27 mouse cellular contexts compared by ENCODE assay signal in the genomic region with DNA sequence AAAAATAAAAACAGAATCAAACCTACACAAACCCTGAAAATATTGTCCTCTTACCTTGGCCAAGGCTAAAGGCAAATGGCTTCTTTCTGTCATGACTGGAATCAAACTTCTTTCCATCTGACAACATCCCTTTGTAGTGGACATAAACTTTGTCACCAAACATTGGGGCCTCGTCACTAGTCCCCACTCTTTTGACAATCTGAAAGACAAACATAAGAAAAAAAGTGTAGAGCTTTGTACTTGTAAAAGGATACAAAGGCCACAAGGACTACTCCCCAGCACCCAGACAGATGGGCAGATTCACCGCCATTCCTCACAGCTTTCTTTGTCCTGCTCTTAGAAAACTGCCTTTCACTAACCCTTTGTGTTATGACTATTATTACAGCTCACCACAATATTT.
DNase-seq lines count a peak whose midpoint lies in the region; ATAC-seq and TF ChIP-seq lines count a peak whose summit lies in the region.
"Had no signal": no experiment of that assay in that cellular context is flagged by ENCODE, and none has a peak within 500 bp of the region (broad histone marks: within the 10 kb centered on the region; RNA-seq: fewer than 3 reads in every experiment).

No protein-coding gene starts in this region.

- peaks cover 5% of the 10 kb centered on the region; the same call in 1 of the 2 replicates for H3K4me1 ChIP-seq in embryonic facial prominence, embryonic 13.5 days
- peaks cover 11% of the 10 kb centered on the region; the same call in 1 of the 2 replicates for H3K4me1 ChIP-seq in embryonic facial prominence, embryonic 10.5 days
- no peaks in the 10 kb centered on the region; the same call in 1 of the 2 replicates for H3K4me1 ChIP-seq in embryonic facial prominence, embryonic 14.5 days (ENCODE audit: control insufficient read depth, insufficient read depth, low read length)
- H3K4me1 ChIP-seq in liver, embryonic 13.5 days (replicated peaks) = peaks cover 43% of the 10 kb centered on the region
- H3K4me1 ChIP-seq in liver, embryonic 16.5 days (ENCODE audit: control insufficient read depth, low read depth, low read length) = peaks cover 13% of the 10 kb centered on the region
- no peaks in the 10 kb centered on the region for H3K4me1 ChIP-seq in intestine, postnatal 0 days (replicated peaks; ENCODE audit: control insufficient read depth, insufficient read depth, low read length)
- H3K4me1 ChIP-seq: forebrain, embryonic 13.5 days had no signal

- no peak overlapping the region for H3K9ac ChIP-seq in embryonic facial prominence, embryonic 13.5 days
- H3K9ac ChIP-seq in embryonic facial prominence, embryonic 14.5 days (ENCODE audit: low read depth, low read length) = no peak overlapping the region
- no peak overlapping the region for H3K9ac ChIP-seq in liver, embryonic 13.5 days
- H3K9ac ChIP-seq in liver, embryonic 16.5 days (ENCODE audit: low read depth, low read length) = no peak overlapping the region
- H3K9ac ChIP-seq in intestine, postnatal 0 days (ENCODE audit: low read depth, low read length) = no peak overlapping the region
- H3K9ac ChIP-seq: forebrain, embryonic 13.5 days; heart, embryonic 13.5 days; hindbrain, embryonic 14.5 days had no signal

- H3K4me3 ChIP-seq in embryonic facial prominence, embryonic 13.5 days = no peak overlapping the region
- H3K4me3 ChIP-seq in embryonic facial prominence, embryonic 10.5 days = no peak overlapping the region
- H3K4me3 ChIP-seq in embryonic facial prominence, embryonic 14.5 days (ENCODE audit: low read depth, low read length) = no peak overlapping the region
- no peak overlapping the region for H3K4me3 ChIP-seq in liver, embryonic 13.5 days (replicated peaks)
- no peak overlapping the region for H3K4me3 ChIP-seq in liver, embryonic 16.5 days (ENCODE audit: low read depth, low read length)
- no peak overlapping the region for H3K4me3 ChIP-seq in intestine, postnatal 0 days (ENCODE audit: low read depth, low read length)
- H3K4me3 ChIP-seq: forebrain, embryonic 10.5 days; forebrain, embryonic 13.5 days; heart, adult 2 months; heart, embryonic 10.5 days; heart, embryonic 13.5 days had no signal

- no peak overlapping the region for H3K4me2 ChIP-seq in embryonic facial prominence, embryonic 13.5 days
- no peak overlapping the region for H3K4me2 ChIP-seq in embryonic facial prominence, embryonic 14.5 days (ENCODE audit: low read depth, low read length)
- no peak overlapping the region; the same call in 1 of the 2 replicates for H3K4me2 ChIP-seq in liver, embryonic 13.5 days
- peak overlapping the region; percentile 29; the same call in 1 of the 2 replicates for H3K4me2 ChIP-seq in liver, embryonic 16.5 days (ENCODE audit: low read depth, low read length)
- no peak overlapping the region for H3K4me2 ChIP-seq in intestine, postnatal 0 days (replicated peaks; ENCODE audit: low read depth)
- H3K4me2 ChIP-seq: forebrain, embryonic 13.5 days; heart, embryonic 13.5 days; hindbrain, embryonic 14.5 days had no signal

- H3K9me3 ChIP-seq in embryonic facial prominence, embryonic 13.5 days = no peaks in the 10 kb centered on the region
- H3K9me3 ChIP-seq in embryonic facial prominence, embryonic 10.5 days = no peaks in the 10 kb centered on the region
- no peaks in the 10 kb centered on the region for H3K9me3 ChIP-seq in embryonic facial prominence, embryonic 14.5 days (ENCODE audit: control insufficient read depth, low read length)
- no peaks in the 10 kb centered on the region for H3K9me3 ChIP-seq in liver, embryonic 13.5 days (replicated peaks)
- H3K9me3 ChIP-seq in liver, embryonic 16.5 days (replicated peaks; ENCODE audit: control insufficient read depth, low read length) = no peaks in the 10 kb centered on the region
- no peaks in the 10 kb centered on the region for H3K9me3 ChIP-seq in intestine, postnatal 0 days (ENCODE audit: control insufficient read depth)
- H3K9me3 ChIP-seq: forebrain, embryonic 10.5 days; forebrain, embryonic 13.5 days; heart, embryonic 10.5 days; heart, embryonic 13.5 days had no signal

- peaks cover 18% of the 10 kb centered on the region for H3K36me3 ChIP-seq in embryonic facial prominence, embryonic 13.5 days
- peaks cover 54% of the 10 kb centered on the region for H3K36me3 ChIP-seq in embryonic facial prominence, embryonic 10.5 days (replicated peaks)
- 0 out of 2 replicates have a peak, but pooled peaks cover 3% of the 10 kb centered on the region for H3K36me3 ChIP-seq in embryonic facial prominence, embryonic 14.5 days (ENCODE audit: control insufficient read depth, insufficient read depth, low read length)
- H3K36me3 ChIP-seq in liver, embryonic 13.5 days = peaks cover 13% of the 10 kb centered on the region; the same call in 1 of the 2 replicates
- no peaks in the 10 kb centered on the region for H3K36me3 ChIP-seq in liver, embryonic 16.5 days (ENCODE audit: control insufficient read depth, insufficient read depth)
- H3K36me3 ChIP-seq in intestine, postnatal 0 days (ENCODE audit: control insufficient read depth, insufficient read depth) = peaks cover 34% of the 10 kb centered on the region; the same call in 1 of the 2 replicates

- H3K27ac ChIP-seq in embryonic facial prominence, embryonic 13.5 days = 0 out of 2 replicates have a peak overlapping the region, but pooled peaks have one; percentile 2
- no peak overlapping the region for H3K27ac ChIP-seq in embryonic facial prominence, embryonic 10.5 days (replicated peaks)
- peak overlapping the region; percentile 46; the same call in 1 of the 2 replicates for H3K27ac ChIP-seq in embryonic facial prominence, embryonic 14.5 days (replicated peaks; ENCODE audit: low read depth, low read length)
- H3K27ac ChIP-seq in liver, embryonic 13.5 days = peak overlapping the region; percentile 26; the same call in 1 of the 2 replicates
- H3K27ac ChIP-seq in liver, embryonic 16.5 days (ENCODE audit: low read length) = peak overlapping the region; percentile 83
- H3K27ac ChIP-seq in intestine, postnatal 0 days (ENCODE audit: low read depth, low read length) = no peak overlapping the region
- H3K27ac ChIP-seq: forebrain, embryonic 10.5 days; forebrain, embryonic 13.5 days; heart, adult 2 months; heart, embryonic 10.5 days; heart, embryonic 13.5 days; hindbrain, embryonic 14.5 days; hindbrain, postnatal 0 days had no signal

- no peak for ATAC-seq in embryonic facial prominence, embryonic 13.5 days (ENCODE audit: insufficient number of reproducible peaks, insufficient read depth, low FRiP score, low TSS enrichment, low read depth)
- ATAC-seq in embryonic facial prominence, embryonic 14.5 days (ENCODE audit: low read depth) = no peak
- ATAC-seq in liver, embryonic 13.5 days (ENCODE audit: low read depth) = no peak
- ATAC-seq in liver, embryonic 16.5 days (ENCODE audit: low read depth) = peak; percentile 62
- ATAC-seq in intestine, postnatal 0 days = no peak
- no peak for ATAC-seq in erythroblast, adult 5-6 weeks (replicated peaks; ENCODE audit: low FRiP score, poor library complexity, severe bottlenecking)
- ATAC-seq: activated CD4-positive, CD25-positive, alpha-beta regulatory T cell, adult 4 months; forebrain, embryonic 13.5 days; forebrain, embryonic 16.5 days; hindbrain, postnatal 0 days had no signal

- H3K27me3 ChIP-seq in embryonic facial prominence, embryonic 13.5 days = no peaks in the 10 kb centered on the region
- no peaks in the 10 kb centered on the region for H3K27me3 ChIP-seq in embryonic facial prominence, embryonic 10.5 days (replicated peaks; ENCODE audit: low read depth, poor library complexity, severe bottlenecking)
- H3K27me3 ChIP-seq in embryonic facial prominence, embryonic 14.5 days (replicated peaks; ENCODE audit: control insufficient read depth, insufficient read depth, low read length) = no peaks in the 10 kb centered on the region
- no peaks in the 10 kb centered on the region for H3K27me3 ChIP-seq in liver, embryonic 13.5 days
- no peaks in the 10 kb centered on the region for H3K27me3 ChIP-seq in liver, embryonic 16.5 days (ENCODE audit: control insufficient read depth, insufficient read depth, low read depth, low read length)
- no peaks in the 10 kb centered on the region for H3K27me3 ChIP-seq in intestine, postnatal 0 days (replicated peaks; ENCODE audit: control insufficient read depth, insufficient read depth, low read length)
- H3K27me3 ChIP-seq: forebrain, embryonic 13.5 days; heart, embryonic 13.5 days had no signal

- 68% methylated on average over 2 of the region's 2 CpGs for WGBS in embryonic facial prominence, embryonic 13.5 days
- 79% methylated on average over 2 of the region's 2 CpGs for WGBS in embryonic facial prominence, embryonic 10.5 days
- 75% methylated on average over 2 of the region's 2 CpGs for WGBS in embryonic facial prominence, embryonic 14.5 days
- 65% methylated on average over 2 of the region's 2 CpGs for WGBS in liver, embryonic 13.5 days (ENCODE audit: insufficient replicate concordance)
- 62% methylated on average over 2 of the region's 2 CpGs for WGBS in liver, embryonic 16.5 days (ENCODE audit: insufficient replicate concordance)
- 68% methylated on average over 2 of the region's 2 CpGs for WGBS in intestine, postnatal 0 days

- DNase-seq in embryonic facial prominence, embryonic 10.5 days (ENCODE audit: low spot score) = no peak
- no peak for DNase-seq in embryonic facial prominence, embryonic 14.5 days (ENCODE audit: low spot score)
- no peak for DNase-seq in liver, embryonic 13.5 days
- no peak for DNase-seq in heart, adult 11 months
- DNase-seq: adrenal gland, adult 8-10 months; adrenal gland, postnatal 25 days; cerebellum, adult 11-12 months; cerebellum, adult 8-10 months; cerebellum, postnatal 10 days; cerebellum, postnatal 36 days; embryo, embryonic 11 days; gastrocnemius, postnatal 14 days; heart, adult 2 months; heart, postnatal 14 days; heart, postnatal 4 days had no signal

- TF ChIP-seq CTCF in intestine, postnatal 0 days (IDR thresholded peaks at IDR 0.05; ENCODE audit: low read depth) = no peak

Comparison
In these comparisons a context has a peak if more than half of its experiments do, and no peak if none do; other contexts are left out.
1. H3K27ac ChIP-seq: peak in embryonic facial prominence, embryonic 13.5 days (single experiment), embryonic facial prominence, embryonic 14.5 days (single experiment), liver, embryonic 13.5 days (single experiment) and liver, embryonic 16.5 days (single experiment); none in embryonic facial prominence, embryonic 10.5 days (single experiment) and intestine, postnatal 0 days (single experiment).